Mouse (Mus musculus) CD4-positive helper T cell, adult 2 months (primary cell): Measurements from ENCODE around the gene Clasp2.
A peak's percentile ranks its signal among the peaks of the same experiment; 100 is the strongest.

Experiments used
- DNase-seq: peaks from one replicate; pipeline ENCODE4 v3.0.0-alpha.2; 2012; ENCODE audit warnings: low read depth, missing footprints, low spot score

The Clasp2 gene

GRCm38 (mm10) chr9:113930534-113931374 is 189.5 kb downstream of the Clasp2 start, which contains the start of gene Ubp1:
Ubp1 (plus strand) TSS chr9:113930934.
- DNase-seq = peak; percentile 98

DNA sequence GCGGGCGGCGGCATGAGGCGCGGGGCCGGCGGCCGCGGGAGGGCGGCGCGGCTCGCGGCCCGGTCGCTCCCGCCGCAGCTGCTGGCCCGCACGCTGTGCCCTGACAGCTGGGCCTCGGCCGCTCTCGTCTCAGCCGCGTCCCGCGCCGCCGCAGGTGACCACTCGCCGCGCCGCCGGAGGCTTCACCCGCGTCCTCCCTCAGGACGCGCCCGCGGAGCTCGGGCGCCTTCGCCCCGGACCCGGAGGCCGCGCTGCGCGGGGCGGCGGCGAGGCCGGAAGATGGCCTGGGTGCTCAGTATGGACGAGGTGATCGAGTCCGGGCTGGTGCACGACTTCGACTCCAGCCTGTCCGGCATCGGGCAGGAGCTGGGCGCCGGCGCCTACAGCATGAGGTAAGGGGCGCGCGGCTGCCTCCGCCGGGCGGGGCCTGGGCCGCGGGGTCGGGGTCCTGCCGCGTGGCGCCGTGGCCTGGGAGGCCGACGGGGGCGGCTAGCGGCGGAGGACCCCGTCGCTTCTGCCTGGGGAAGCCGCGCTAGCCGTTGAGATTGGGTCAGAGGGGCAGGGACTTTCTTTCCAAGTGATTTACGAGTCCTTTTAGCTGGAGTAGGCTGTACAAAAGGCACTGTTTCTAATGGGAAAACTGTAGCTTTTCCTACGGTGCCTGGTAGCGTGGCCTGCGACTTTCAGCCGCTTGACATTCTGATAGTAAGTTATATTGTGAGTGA is 190.3 kb downstream of the Clasp2 start:
- DNase-seq = peak; percentile 53

DNA sequence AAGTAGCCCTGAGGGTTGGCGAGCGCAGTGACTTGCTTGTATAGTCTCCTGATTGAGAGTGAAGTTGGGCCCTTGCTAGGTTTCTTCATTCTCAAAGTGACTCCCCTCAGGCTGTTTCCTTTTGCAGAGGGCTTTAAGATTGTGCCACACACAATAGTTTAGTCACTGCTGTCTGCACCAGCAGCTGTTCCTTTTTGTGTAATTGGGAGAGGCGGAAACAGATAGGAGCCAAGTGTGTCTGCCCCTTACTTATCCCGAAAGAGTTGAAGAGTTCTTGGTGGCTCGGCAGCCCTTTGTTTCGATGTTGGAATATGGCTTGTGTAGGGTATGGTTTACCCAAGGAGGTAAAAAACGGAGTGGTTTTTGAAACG is 190.8 kb downstream of the Clasp2 start:
- no peak for DNase-seq

- no peak for DNase-seq
Observed at GRCm38 (mm10) chr9:113932501-113932900, 191.2 kb downstream of the Clasp2 start.

DNA sequence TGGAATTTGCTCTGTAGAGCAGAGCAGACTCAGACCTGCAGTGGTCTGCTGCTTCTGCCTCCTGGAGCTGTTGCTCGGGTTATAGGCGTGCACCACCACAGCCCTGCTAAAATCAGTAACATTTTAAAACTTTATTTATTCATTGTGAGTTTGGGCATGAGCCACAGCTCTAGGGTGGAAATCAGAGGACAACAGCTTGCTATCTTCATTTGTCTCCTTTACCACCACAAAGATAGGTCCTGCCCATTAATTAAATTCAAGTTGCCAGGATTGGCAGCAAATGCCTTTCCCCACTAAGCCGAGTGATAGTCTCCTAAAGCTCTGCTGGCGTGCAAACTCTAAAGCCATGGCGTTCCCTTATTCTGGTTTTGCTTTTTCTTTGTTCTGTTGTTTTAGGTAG is 194.4 kb downstream of the Clasp2 start:
- DNase-seq = no peak

DNA sequence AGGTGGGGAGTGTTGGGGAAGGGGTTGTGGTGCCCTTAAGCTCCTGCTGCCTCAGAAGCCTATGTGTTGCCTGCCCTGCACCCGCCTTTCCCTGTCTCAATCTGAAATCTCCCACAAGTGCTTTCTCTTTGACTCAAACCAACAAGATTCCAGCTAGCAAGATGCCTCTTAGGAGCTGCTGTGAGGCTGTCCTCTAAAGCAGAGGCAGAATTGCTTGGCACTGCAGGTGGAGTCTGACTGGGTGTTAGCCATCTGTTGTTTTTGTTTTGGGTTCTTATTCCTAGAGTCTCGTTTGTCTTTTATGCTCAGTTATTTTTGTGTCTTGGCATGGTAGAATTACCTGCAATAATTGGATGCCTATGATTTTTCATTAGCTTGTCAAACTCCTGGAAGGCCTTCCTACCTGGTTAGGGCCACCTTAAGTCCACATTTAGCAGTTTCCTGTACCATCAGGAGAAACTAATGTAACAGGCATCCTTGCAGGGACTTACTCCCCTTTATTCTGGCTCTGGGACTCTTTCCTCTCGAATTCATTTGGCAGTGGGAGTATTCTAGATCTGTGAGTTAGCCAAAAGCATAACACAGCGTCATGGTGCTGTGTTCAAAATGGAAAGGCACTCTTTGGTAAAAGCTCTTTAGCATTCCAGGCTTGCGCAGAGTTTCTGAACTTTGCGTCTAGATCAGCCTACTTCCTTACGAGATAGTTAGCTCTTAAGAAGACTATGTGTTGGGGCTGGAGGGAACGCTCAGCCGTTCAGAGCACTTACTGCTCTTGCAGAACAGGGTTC is 198.0 kb downstream of the Clasp2 start:
- DNase-seq = no peak

DNA sequence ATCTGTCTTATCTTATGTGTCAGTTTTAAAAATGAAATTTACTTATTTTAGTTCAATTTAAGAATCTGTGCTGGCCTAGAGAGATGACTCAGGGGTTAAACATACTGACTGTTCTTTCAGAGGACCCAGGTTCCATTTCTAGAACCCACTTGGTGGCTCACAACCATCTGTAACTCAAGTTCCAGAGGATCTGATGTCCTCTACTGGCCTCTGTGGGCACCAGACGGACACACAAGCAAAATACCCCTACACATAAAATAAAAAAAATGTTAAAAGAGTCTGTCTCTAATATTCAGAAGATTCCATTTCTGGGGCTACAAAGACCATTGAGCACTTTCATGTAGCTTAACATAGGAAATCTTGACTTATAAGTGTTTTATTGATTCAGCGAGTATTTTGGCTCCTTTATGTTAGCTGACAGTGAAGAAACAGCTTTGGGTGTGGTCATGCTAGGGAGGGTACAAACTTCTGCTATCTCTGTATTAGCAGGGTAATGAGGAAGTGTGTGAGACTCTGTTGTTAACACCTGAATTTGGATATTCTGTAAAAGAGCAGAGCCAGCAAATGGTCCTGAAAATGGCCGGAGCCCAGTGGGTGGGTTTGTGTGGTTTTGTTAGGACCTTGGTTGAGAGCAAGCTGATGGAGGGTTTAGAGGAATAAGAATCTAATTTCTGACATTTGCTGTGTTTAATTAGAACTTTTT is 200.0 kb downstream of the Clasp2 start:
- no peak for DNase-seq

DNA sequence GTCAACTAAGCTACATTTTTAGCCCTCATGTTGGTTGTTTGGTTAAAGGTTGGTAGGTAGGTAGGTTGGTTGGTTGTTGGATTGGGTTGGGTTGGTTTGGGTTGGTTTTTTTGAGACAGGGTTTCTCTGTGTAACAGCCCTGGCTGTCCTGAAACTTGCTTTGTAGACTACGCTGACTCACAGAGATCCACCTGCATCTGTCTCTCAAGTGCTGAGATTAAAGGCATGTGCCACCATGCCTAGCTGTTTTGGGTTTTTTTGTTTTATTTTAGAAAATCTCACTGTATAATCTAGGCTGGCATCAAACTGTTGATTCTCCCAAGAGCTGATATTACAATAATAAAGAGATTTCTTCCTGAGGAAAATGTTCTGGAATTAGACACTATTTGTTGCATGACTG is 202.1 kb downstream of the Clasp2 start:
- DNase-seq = no peak

- DNase-seq = no peak
Observed at GRCm38 (mm10) chr9:113947216-113947615, 205.9 kb downstream of the Clasp2 start.

GRCm38 (mm10) chr9:113957777-113958176 is 216.5 kb downstream of the Clasp2 start:
- no peak for DNase-seq

- DNase-seq = no peak
Observed at GRCm38 (mm10) chr9:113963718-113964117, 222.4 kb downstream of the Clasp2 start.

- no peak for DNase-seq
Observed at GRCm38 (mm10) chr9:113964415-113964814, 223.1 kb downstream of the Clasp2 start.

DNA sequence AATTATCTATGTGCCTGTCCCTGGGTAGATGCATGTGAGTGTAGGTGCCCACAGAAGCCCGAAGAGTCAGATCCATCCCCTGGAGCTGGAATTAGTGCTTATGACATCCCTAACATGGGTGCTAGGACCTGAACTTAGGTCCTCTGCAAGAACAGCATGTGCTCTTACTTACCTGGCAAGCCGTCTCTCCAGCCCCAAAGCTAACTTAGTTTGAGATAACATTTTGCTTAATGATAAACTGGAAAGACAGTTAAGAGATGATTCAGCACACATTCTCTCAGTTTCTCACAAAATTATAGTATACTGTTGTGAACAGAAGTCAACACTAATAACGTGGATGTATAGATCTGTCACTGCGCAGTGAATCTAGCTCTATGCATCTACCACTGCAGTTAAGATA is 225.6 kb downstream of the Clasp2 start:
- DNase-seq = no peak

DNA sequence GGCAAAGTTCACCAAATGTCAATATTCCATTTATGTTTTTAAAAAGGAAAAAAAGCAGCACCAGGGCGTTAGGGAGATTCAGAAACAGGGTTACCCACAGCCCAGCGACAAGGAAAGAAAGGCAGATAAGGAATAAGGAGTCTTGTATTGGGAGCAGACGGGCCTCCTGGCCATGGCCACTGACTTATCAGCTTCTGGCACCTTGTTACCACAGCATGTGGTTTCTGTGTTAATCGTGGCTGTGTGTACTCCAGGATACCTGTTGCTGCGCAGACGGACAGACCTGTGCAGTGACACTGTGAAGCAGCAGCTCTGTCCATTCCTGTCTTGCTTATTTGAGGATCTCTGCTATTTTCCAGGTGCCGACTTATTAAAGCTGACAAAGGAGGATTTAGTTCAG is 227.7 kb downstream of the Clasp2 start:
- DNase-seq = no peak
